Mouse (Mus musculus): ENCODE measurements around the gene Gmeb1. TPM values are rescaled to one million over a fixed set of nuclear protein-coding genes. Genes with fewer than 3 reads are reported as not detected.
A peak's percentile ranks its signal among the peaks of the same experiment; 100 is the strongest.

The Gmeb1 gene
- polyA plus RNA-seq, 1 experiment from 2014 or later, result 23.3 TPM

DNA sequence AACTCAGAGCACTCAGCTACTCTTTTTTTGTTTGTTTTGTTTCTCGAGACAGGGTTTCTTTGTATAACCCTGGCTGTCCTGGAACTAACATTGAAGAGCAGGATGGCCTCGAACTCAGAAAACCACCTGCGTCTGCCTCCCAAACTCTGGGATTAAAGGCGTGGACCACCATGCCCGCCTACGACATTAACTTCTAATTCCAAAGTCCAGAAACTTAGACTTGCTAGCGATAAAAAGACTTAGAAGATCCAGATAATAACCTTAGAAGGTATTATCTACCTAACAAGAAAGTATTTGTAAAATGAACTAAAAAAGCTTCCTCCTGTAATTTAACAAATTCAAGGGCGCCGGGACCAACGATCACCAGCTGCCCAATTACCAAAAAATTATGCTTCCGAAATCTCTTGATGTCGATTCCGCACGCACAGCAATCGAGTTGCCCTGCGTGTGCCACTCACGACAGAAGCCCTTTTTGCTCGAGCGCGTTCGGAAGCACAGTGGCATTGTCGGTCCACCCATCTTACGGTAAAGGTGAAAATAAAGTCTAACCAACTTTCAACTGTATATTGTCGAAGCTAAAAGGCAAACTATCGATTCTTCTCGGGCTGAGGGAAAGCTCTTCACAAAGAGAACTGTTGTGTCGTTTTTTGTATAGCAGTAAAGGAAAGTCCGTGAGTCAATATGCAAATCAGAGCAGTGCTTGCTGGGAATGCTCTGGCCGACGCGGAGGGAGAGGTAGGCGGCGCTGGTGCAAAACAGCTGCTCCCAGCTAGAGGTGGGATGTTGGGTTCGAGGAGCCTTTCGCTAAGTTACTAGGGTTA is 8.5 kb upstream of the Gmeb1 start:
- Histone ChIP-seq H3K27ac (peak overlapping the region; percentile 85), H3K36me3 (no peaks in the 10 kb centered on the region)
- under 1% methylated on average over 35 of the region's 35 CpGs for WGBS

DNA sequence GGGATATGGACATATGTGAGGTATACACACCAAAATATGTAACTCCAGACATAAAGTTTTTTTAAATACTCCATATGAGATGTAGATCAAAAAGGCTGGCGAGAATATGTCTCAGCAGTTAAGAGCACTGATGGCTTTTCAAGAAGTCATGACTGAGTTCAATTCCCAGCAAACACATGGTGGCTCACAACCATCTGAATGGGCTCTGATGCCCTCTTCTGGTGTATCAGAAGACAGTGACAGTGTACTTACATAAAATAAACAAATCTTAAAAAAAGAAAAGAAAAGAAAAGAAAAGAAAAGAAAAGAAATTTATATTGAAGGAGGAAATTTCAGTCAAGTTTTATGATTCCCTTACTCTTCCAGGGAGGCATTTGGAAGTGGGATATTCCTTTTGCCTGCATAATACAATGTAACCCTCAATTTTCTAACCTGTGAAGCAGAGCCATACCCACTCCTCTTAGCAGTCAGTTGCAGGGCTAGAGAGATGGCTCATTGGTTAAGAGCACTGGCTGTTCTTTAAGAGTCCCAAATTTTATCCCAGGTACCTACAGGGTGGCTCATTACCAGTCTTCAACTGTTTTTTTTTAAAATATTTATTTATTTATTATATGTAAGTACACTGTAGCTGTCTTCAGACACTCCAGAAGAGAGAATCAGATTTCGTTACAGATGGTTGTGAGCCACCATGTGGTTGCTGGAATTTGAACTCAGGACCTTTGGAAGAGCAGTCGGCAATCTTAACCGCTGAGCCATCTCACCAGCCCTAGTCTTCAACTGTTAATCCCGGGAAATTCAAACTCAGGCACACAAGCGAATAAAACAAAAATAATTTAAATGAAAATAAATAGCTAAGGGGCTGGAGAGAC is 7.7 kb upstream of the Gmeb1 start:
- Histone ChIP-seq H3K4me1 (replicated peaks) (peaks cover 13% of the 10 kb centered on the region), H3K27ac (peak overlapping the region; percentile 85), H3K9ac (no peak overlapping the region), H3K4me3 (peak overlapping the region; percentile 4; the same call in 1 of the 2 replicates), H3K4me2 (peak overlapping the region; percentile 72; the same call in 1 of the 2 replicates), H3K9me3 (replicated peaks) (no peaks in the 10 kb centered on the region), H3K27me3 (no peaks in the 10 kb centered on the region), H3K36me3 (no peaks in the 10 kb centered on the region)
- ATAC-seq (replicated peaks; ENCODE audit: insufficient number of reproducible peaks, insufficient read depth, low FRiP score, low read depth), result no peak
- 12% methylated on average over 6 of the region's 6 CpGs for WGBS

More for the DNA sequence above, 8.5 kb upstream of the Gmeb1 start:
- Histone ChIP-seq H3K27me3 (no peaks in the 10 kb centered on the region), H3K9ac (peak overlapping the region; percentile 54), H3K4me3 (peak overlapping the region; percentile 47), H3K9me3 (replicated peaks) (no peaks in the 10 kb centered on the region), H3K4me2 (peak overlapping the region; percentile 72), H3K4me1 (replicated peaks) (peaks cover 14% of the 10 kb centered on the region)
- peak; percentile 69 for ATAC-seq (replicated peaks; ENCODE audit: insufficient number of reproducible peaks, insufficient read depth, low FRiP score, low read depth)

- no peak overlapping the region for H3K4me2 ChIP-seq
- no peaks in the 10 kb centered on the region for H3K27me3 ChIP-seq
- no peak for ATAC-seq (replicated peaks; ENCODE audit: insufficient number of reproducible peaks, insufficient read depth, low FRiP score, low read depth)
- peaks cover 4% of the 10 kb centered on the region; the same call in 1 of the 2 replicates for H3K4me1 ChIP-seq (replicated peaks)
- H3K27ac ChIP-seq, result no peak overlapping the region
- H3K4me3 ChIP-seq, result no peak overlapping the region
- no peak overlapping the region for H3K9ac ChIP-seq
- H3K9me3 ChIP-seq (replicated peaks), result no peaks in the 10 kb centered on the region
- no peaks in the 10 kb centered on the region for H3K36me3 ChIP-seq
- 71% methylated on average over 3 of the region's 3 CpGs for WGBS
Observed at GRCm38 (mm10) chr4:132266835-132267349, 5.5 kb upstream of the Gmeb1 start.

GRCm38 (mm10) chr4:132263313-132263712 is 1.9 kb upstream of the Gmeb1 start:
- Histone ChIP-seq H3K4me3 (no peak overlapping the region), H3K9me3 (replicated peaks) (no peaks in the 10 kb centered on the region)
- ATAC-seq (replicated peaks; ENCODE audit: insufficient number of reproducible peaks, insufficient read depth, low FRiP score, low read depth), result no peak

DNA sequence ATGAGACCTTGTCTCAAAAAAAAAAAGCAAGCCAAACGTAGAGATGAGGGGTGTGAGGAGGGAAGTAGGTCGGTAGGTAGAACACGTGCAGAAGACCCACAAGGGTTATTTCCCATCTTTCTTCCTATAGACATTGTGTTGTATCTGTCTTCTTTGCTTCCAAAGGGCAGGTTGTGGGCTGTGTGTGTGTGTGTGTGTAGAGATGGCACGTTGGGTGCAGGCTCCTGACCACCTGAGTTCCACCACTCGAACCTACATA is 885 bp upstream of the Gmeb1 start:
- no peaks in the 10 kb centered on the region for H3K9me3 ChIP-seq (replicated peaks)
- no peak for ATAC-seq (replicated peaks; ENCODE audit: insufficient number of reproducible peaks, insufficient read depth, low FRiP score, low read depth)
- no peak overlapping the region for H3K9ac ChIP-seq
- no peak overlapping the region for H3K27ac ChIP-seq
- peak overlapping the region; percentile 79 for H3K4me2 ChIP-seq
- no peaks in the 10 kb centered on the region for H3K27me3 ChIP-seq
- no peaks in the 10 kb centered on the region for H3K36me3 ChIP-seq
- 81% methylated on average over 5 of the region's 5 CpGs for WGBS
- peaks cover 13% of the 10 kb centered on the region for H3K4me1 ChIP-seq (replicated peaks)
- H3K4me3 ChIP-seq, result peak overlapping the region; percentile 82; the same call in 1 of the 2 replicates

More at GRCm38 (mm10) chr4:132263313-132263712, 1.9 kb upstream of the Gmeb1 start:
- Histone ChIP-seq H3K36me3 (no peaks in the 10 kb centered on the region), H3K9ac (no peak overlapping the region), H3K27me3 (no peaks in the 10 kb centered on the region), H3K4me1 (replicated peaks) (peaks cover 13% of the 10 kb centered on the region), H3K4me2 (no peak overlapping the region), H3K27ac (no peak overlapping the region)
- WGBS, result 91% methylated on average over 7 of the region's 7 CpGs

- H3K9me3 ChIP-seq (replicated peaks), result no peaks in the 10 kb centered on the region
- H3K4me1 ChIP-seq (replicated peaks), result peaks cover 17% of the 10 kb centered on the region
- H3K9ac ChIP-seq, result peak overlapping the region; percentile 96
- peak overlapping the region; percentile 97 for H3K27ac ChIP-seq
- H3K27me3 ChIP-seq, result no peaks in the 10 kb centered on the region
- peak overlapping the region; percentile 82 for H3K4me3 ChIP-seq
- WGBS, result 1% methylated on average over 46 of the region's 64 CpGs
- H3K36me3 ChIP-seq, result no peaks in the 10 kb centered on the region
- peak overlapping the region; percentile 79 for H3K4me2 ChIP-seq
- ATAC-seq (replicated peaks; ENCODE audit: insufficient number of reproducible peaks, insufficient read depth, low FRiP score, low read depth), result peak; percentile 85
Observed at GRCm38 (mm10) chr4:132260404-132261379, 710 bp downstream of the Gmeb1 start.

DNA sequence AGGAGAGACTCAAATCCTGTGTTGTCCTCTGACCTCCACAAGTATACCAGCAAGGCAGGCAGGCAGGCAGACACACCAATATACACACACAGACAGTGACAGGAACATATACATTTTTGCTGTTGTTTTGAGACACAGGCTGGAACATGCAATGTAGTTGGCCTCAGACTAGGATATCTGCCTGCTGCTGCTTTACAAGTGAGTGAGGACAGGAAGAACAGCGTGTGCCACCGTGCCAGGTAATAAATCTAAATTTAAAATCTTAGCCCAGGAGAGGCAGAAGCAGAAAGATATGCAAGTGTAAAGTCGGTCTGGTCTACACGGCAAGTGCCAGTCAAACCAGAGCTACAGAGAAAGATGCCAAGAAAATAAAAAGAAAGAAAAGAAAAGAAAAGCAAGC is 2.2 kb downstream of the Gmeb1 start:
- 45% methylated on average over 4 of the region's 4 CpGs for WGBS
- Histone ChIP-seq H3K4me3 (peak overlapping the region; percentile 82), H3K27ac (peak overlapping the region; percentile 97)

GRCm38 (mm10) chr4:132256384-132256783 is 5.0 kb downstream of the Gmeb1 start:
- no peak overlapping the region for H3K4me3 ChIP-seq
- H3K27me3 ChIP-seq, result no peaks in the 10 kb centered on the region
- H3K4me1 ChIP-seq (replicated peaks), result peaks cover 28% of the 10 kb centered on the region
- WGBS, result 74% methylated on average over 3 of the region's 3 CpGs
- H3K36me3 ChIP-seq, result peaks cover 6% of the 10 kb centered on the region
- H3K9ac ChIP-seq, result 0 out of 2 replicates have a peak overlapping the region, but pooled peaks have one; percentile 1
- H3K27ac ChIP-seq, result peak overlapping the region; percentile 17; the same call in 1 of the 2 replicates
- H3K9me3 ChIP-seq (replicated peaks), result no peaks in the 10 kb centered on the region
- H3K4me2 ChIP-seq, result no peak overlapping the region
- no peak for ATAC-seq (replicated peaks; ENCODE audit: insufficient number of reproducible peaks, insufficient read depth, low FRiP score, low read depth)

More for the DNA sequence above, 2.2 kb downstream of the Gmeb1 start:
- no peaks in the 10 kb centered on the region for H3K36me3 ChIP-seq
- peaks cover 20% of the 10 kb centered on the region for H3K4me1 ChIP-seq (replicated peaks)
- no peaks in the 10 kb centered on the region for H3K27me3 ChIP-seq
- H3K9me3 ChIP-seq (replicated peaks), result no peaks in the 10 kb centered on the region
- peak overlapping the region; percentile 96; the same call in 1 of the 2 replicates for H3K9ac ChIP-seq
- H3K4me2 ChIP-seq, result peak overlapping the region; percentile 79
- ATAC-seq (replicated peaks; ENCODE audit: insufficient number of reproducible peaks, insufficient read depth, low FRiP score, low read depth), result no peak

GRCm38 (mm10) chr4:132254986-132255385 is 6.4 kb downstream of the Gmeb1 start:
- H3K27ac ChIP-seq, result no peak overlapping the region
- H3K36me3 ChIP-seq, result peaks cover 19% of the 10 kb centered on the region
- H3K9me3 ChIP-seq (replicated peaks), result no peaks in the 10 kb centered on the region
- ATAC-seq (replicated peaks; ENCODE audit: insufficient number of reproducible peaks, insufficient read depth, low FRiP score, low read depth), result no peak
- no peak overlapping the region for H3K4me2 ChIP-seq
- peaks cover 27% of the 10 kb centered on the region for H3K4me1 ChIP-seq (replicated peaks)
- no peaks in the 10 kb centered on the region for H3K27me3 ChIP-seq
- H3K4me3 ChIP-seq, result no peak overlapping the region
- no peak overlapping the region for H3K9ac ChIP-seq
- WGBS, result 84% methylated on average over 3 of the region's 3 CpGs

GRCm38 (mm10) chr4:132253622-132254021 is 7.8 kb downstream of the Gmeb1 start:
- ATAC-seq (replicated peaks; ENCODE audit: insufficient number of reproducible peaks, insufficient read depth, low FRiP score, low read depth), result no peak
- 35% methylated on average over 2 of the region's 2 CpGs for WGBS
- Histone ChIP-seq H3K4me2 (no peak overlapping the region), H3K27ac (0 out of 2 replicates have a peak overlapping the region, but pooled peaks have one; percentile 31), H3K36me3 (peaks cover 24% of the 10 kb centered on the region), H3K9me3 (replicated peaks) (no peaks in the 10 kb centered on the region), H3K9ac (no peak overlapping the region), H3K4me3 (no peak overlapping the region), H3K27me3 (no peaks in the 10 kb centered on the region), H3K4me1 (replicated peaks) (peaks cover 14% of the 10 kb centered on the region)
